8 mouse cellular contexts compared by ENCODE assay signal in the genomic region with DNA sequence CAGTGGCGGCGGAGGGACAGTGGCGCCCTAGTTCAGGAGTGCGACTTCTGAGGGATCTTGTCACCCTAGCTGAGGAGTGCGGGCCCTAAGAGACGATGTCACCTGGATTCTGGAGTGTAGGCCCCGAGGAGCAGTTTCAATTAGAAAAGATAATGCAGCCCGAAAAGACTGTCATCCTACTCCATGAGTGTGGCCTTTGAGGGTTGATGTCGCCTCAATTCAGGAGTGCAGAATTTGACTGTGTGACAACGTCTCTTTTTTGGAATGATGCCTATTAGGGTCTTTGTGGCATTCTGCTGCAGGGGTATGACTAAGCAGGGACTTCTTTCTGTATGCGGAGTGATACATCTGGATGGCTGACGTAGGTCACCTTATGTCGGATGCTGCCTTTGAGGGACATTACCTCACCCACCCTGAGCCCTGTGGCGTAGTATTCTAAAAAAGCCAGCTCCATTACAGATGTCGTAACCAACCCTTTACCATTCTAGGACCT. TPM values are rescaled to one million over a fixed set of nuclear protein-coding genes. Genes with fewer than 3 reads are reported as not detected.
DNase-seq lines count a peak whose midpoint lies in the region; ATAC-seq and TF ChIP-seq lines count a peak whose summit lies in the region.

No protein-coding gene starts in this region.

- 1% methylated on average over 15 of the region's 15 CpGs for WGBS in forebrain, embryonic 11.5 days

- peak overlapping the region; percentile 49 for H3ac ChIP-seq in myocyte (ENCODE audit: control insufficient read depth, insufficient read length)

- H3K27ac ChIP-seq in bone marrow macrophage, adult 2 months (ENCODE audit: insufficient read depth, low read depth, low read length): peak overlapping the region; percentile 59
- peak overlapping the region; percentile 81 for H3K27ac ChIP-seq in forebrain, embryonic 11.5 days (ENCODE audit: low read depth, low read length)

- H3K9ac ChIP-seq in forebrain, embryonic 11.5 days (ENCODE audit: low read length): peak overlapping the region; percentile 77

- peak overlapping the region; percentile 77 for H3K4me2 ChIP-seq in forebrain, embryonic 11.5 days (ENCODE audit: low read depth, low read length, severe bottlenecking)
- peak overlapping the region; percentile 82 for H3K4me2 ChIP-seq in myocyte (ENCODE audit: low read depth)

- peak; percentile 4 to 21 for DNase-seq in lung, adult 18-20 months
- no peak for DNase-seq in lung, postnatal 14 days
- peak; percentile 76 for DNase-seq in forebrain, embryonic 11.5 days (ENCODE audit: low spot score)
- peak; percentile 72 for DNase-seq in hindlimb bud, embryonic 11.5 days (ENCODE audit: extremely low spot score, low read depth, low spot score)
- DNase-seq in liver: peak; percentile 61
- DNase-seq in thymus, postnatal 4 days: peak; percentile 37

- H3K9me3 ChIP-seq in forebrain, embryonic 11.5 days (ENCODE audit: control insufficient read depth, low read length): no peaks in the 10 kb centered on the region

- peaks cover 50% of the 10 kb centered on the region for H3K79me2 ChIP-seq in myocyte (ENCODE audit: control insufficient read depth, insufficient read depth)

- no peak for TF ChIP-seq POLR2A in bone marrow macrophage, adult 2 months (IDR thresholded peaks at IDR 0.05; ENCODE audit: borderline replicate concordance, low read depth, low read length)
- no peak for TF ChIP-seq POLR2A in myocyte (IDR thresholded peaks at IDR 0.05; ENCODE audit: insufficient read length, low read depth)

- H3K4me1 ChIP-seq in bone marrow macrophage, adult 2 months (ENCODE audit: control insufficient read depth, insufficient read depth, low read length): 0 out of 2 replicates have a peak, but pooled peaks cover 8% of the 10 kb centered on the region
- peaks cover 5% of the 10 kb centered on the region; the same call in 1 of the 2 replicates for H3K4me1 ChIP-seq in forebrain, embryonic 11.5 days (replicated peaks; ENCODE audit: control insufficient read depth, insufficient read depth, low read length)

- peak; percentile 83 for ATAC-seq in forebrain, embryonic 11.5 days (replicated peaks; ENCODE audit: low FRiP score)

- H3K4me3 ChIP-seq in bone marrow macrophage, adult 2 months (ENCODE audit: insufficient read depth, low read length): peak overlapping the region; percentile 70
- peak overlapping the region; percentile 72 for H3K4me3 ChIP-seq in forebrain, embryonic 11.5 days (ENCODE audit: low read depth, low read length)
- H3K4me3 ChIP-seq in myocyte: peak overlapping the region; percentile 63

- no peak for TF ChIP-seq CTCF in bone marrow macrophage, adult 2 months (IDR thresholded peaks at IDR 0.05; ENCODE audit: low read depth, low read length)

- H3K27me3 ChIP-seq in forebrain, embryonic 11.5 days (ENCODE audit: control insufficient read depth, insufficient read depth, low read length): no peaks in the 10 kb centered on the region
- H3K27me3 ChIP-seq in myocyte (ENCODE audit: control insufficient read depth, insufficient read depth, insufficient read length): no peaks in the 10 kb centered on the region

- H3K36me3 ChIP-seq in forebrain, embryonic 11.5 days (ENCODE audit: control insufficient read depth, insufficient read depth, low read length): peaks cover 4% of the 10 kb centered on the region; the same call in 1 of the 2 replicates
- H3K36me3 ChIP-seq in myocyte (ENCODE audit: control insufficient read depth, insufficient read depth): peaks cover 33% of the 10 kb centered on the region

TF ChIP-seq in myocyte, 11 proteins besides CTCF, POLR2A, EP300 and RAD21:
- TF ChIP-seq MYOD1 (IDR thresholded peaks at IDR 0.05; ENCODE audit: control insufficient read depth in 1 of 3, insufficient read length in 2 of 3, low read depth in 2 of 3) (no peak), POLR2AphosphoS2 (IDR thresholded peaks at IDR 0.05; ENCODE audit: insufficient read length, low read depth) (no peak), CEBPB (IDR thresholded peaks at IDR 0.05; ENCODE audit: insufficient read depth, poor library complexity, severe bottlenecking) (no peak), TCF3 (IDR thresholded peaks at IDR 0.05; ENCODE audit: insufficient read length, low read depth) (no peak), E2F4 (IDR thresholded peaks at IDR 0.05; ENCODE audit: insufficient read depth) (no peak), MYOG (IDR thresholded peaks at IDR 0.05; ENCODE audit: control insufficient read depth in 1 of 3, insufficient read depth in 1 of 3, insufficient read length in 2 of 3, low read depth in 2 of 3) (no peak), SRF (IDR thresholded peaks at IDR 0.05; ENCODE audit: control insufficient read depth, insufficient read length, low read depth) (no peak), REST (IDR thresholded peaks at IDR 0.05; ENCODE audit: insufficient read depth, insufficient read length) (no peak), MAX (IDR thresholded peaks at IDR 0.05; ENCODE audit: low read depth) (no peak), TCF12 (IDR thresholded peaks at IDR 0.05; ENCODE audit: insufficient read depth, poor library complexity, severe bottlenecking) (no peak), USF1 (IDR thresholded peaks at IDR 0.05; ENCODE audit: low read depth) (no peak)

RNA-seq across cellular contexts. Expression of gene Zwint, which starts 0.4 kb away (rescaled TPM):
- polyA plus RNA-seq in bone marrow macrophage, adult 2 months (2012; ENCODE audit: insufficient read depth, insufficient read length, missing spikeins): 56.4 and 60.9 TPM in 2 replicates
- polyA plus RNA-seq in forebrain, embryonic 11.5 days (2014; fragmentation: Nextera tagmentation; extraction: Ambion mirVana): 435 and 447 TPM in 2 replicates
- 72.5 TPM for polyA plus RNA-seq in myocyte (2012; fragmentation: generic; extraction: Trizol)
